Mouse (Mus musculus) Muller cell, postnatal 12 days (primary cell): ENCODE data around the gene Pnpla2.

Source experiments
- DNase-seq: peaks from one replicate; pipeline ENCODE4 v3.0.0-alpha.2; 2015; ENCODE audit errors: inconsistent ontology term

Gene Pnpla2

GRCm38 (mm10) chr7:141447110-141447991 is 7.6 kb upstream of the Pnpla2 start, which contains the start of gene Rplp2:
Gene Rplp2, plus strand, starts transcription at chr7:141447370.
- peak; percentile 95 for DNase-seq

DNA sequence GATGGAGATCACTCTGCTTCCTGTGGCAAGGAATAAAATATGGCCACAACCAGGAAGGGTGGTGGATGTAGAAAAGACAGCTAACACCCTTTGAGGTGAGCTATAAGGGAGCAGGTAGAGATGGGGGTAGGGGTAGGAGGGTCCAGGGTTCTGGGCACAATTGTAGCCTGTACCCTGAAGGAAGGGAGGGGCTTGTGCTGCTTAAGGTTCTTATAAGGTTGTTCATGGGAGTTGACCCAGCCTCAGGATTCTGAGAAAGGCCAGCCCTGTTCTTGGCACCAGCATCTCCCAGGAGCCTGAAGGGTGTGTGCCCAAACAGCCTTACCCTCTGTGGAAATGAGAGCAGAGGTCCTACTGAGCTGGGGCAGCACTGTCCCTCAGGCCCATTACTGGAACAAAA is 3.1 kb upstream of the Pnpla2 start:
- DNase-seq: no peak

DNA sequence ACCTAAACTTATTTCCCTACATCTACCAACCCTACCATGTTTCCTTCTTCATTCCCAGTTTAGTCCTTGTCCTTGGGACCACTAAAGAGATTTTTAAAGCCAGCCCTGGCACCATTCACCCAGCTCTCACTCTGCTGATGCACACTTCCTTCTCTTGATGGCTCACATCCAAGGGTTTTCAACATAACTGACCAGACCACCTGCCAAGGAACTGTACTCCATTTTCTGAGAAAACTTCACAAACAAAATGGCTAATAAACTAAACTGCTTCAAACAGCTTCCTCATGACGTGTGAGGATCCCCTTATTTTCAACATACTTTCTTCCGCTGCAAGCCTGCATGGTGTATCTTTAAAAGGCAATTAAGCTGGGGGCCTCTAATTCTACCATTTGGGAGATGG is 1.4 kb upstream of the Pnpla2 start:
- DNase-seq: no peak

DNA sequence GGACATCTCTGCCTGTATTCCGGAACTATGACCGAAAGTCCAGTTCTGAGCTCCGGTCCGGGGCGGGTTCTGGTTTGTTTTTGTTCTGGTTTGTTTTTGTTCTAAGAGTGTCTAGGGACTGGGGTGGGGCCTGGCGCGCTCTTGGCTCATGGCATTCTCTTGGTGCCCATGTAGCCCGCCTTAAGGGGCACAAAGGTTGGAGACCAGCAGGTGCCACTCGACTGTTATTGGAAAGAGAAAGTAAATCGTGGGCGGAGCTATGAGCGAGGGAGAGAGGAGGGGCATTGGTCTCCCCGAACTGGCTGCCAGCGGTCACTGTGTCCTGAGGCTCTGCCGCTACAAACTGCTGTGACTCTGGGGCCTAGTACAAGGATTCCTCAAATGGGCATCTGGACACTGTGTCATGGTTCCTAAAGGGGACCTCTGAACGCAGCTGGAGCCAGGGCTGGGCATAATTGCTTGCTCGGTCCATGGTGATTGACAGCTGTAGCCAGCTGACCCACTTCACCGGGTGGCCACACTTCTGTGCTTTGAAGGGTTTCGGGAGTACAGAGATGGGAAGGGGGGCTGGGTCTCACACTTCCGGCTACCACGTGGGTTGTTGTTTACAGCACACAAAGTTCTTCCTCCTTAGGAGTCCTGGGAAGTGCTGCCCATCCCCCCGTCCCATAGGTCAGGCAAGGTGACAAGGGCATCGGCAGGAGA is 764 bp downstream of the Pnpla2 start:
- peak; percentile 76 for DNase-seq

GRCm38 (mm10) chr7:141456739-141457138 is 1.7 kb downstream of the Pnpla2 start:
- no peak for DNase-seq

DNA sequence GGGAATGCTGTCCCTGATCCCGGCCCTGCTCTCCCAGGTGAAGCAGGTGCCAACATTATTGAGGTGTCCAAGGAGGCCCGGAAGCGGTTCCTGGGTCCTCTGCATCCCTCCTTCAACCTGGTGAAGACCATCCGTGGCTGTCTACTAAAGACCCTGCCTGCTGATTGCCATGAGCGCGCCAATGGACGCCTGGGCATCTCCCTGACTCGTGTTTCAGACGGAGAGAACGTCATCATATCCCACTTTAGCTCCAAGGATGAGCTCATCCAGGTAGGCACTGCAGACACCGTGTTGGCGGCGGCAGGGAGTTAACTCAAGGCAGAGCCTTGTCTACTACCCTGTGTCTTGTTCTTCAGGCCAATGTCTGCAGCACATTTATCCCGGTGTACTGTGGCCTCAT is 2.2 kb downstream of the Pnpla2 start:
- no peak for DNase-seq

GRCm38 (mm10) chr7:141457986-141458660 is 3.1 kb downstream of the Pnpla2 start:
- no peak for DNase-seq

- no peak for DNase-seq
Observed at GRCm38 (mm10) chr7:141458661-141459060, 3.7 kb downstream of the Pnpla2 start.

DNA sequence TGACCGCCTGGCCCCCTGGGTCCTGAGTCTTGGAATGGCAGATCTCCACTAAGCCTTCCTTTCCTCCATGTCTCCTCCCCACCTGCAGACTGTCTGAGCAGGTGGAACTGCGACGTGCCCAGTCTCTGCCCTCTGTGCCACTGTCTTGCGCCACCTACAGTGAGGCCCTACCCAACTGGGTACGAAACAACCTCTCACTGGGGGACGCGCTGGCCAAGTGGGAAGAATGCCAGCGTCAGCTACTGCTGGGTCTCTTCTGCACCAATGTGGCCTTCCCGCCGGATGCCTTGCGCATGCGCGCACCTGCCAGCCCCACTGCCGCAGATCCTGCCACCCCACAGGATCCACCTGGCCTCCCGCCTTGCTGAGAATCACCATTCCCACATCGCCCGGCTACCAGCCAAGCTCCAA is 4.3 kb downstream of the Pnpla2 start:
- no peak for DNase-seq

DNA sequence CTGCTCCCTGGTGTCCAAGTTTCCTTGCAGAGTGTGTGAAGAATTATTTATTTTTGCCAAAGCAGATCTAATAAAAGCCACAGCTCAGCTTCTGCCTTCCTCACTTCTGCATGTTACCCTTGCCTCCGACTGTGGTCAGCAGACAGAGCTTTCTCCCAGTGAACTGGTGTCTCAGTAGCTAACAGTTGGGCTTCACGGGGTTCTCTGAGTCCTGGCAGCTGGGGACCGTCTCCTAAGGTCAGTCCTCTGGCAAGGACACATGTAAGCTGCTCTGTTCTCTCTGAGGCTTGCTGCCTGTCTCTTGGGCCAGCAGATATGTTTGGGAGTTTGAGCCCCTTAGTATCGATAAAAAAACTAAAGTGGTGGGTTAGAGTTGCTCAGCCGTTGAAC is 5.0 kb downstream of the Pnpla2 start:
- no peak for DNase-seq

GRCm38 (mm10) chr7:141460391-141461113 is 5.6 kb downstream of the Pnpla2 start, which contains the start of gene Cracr2b:
Gene Cracr2b, plus strand, starts transcription at chr7:141461094.
- DNase-seq: no peak

DNA sequence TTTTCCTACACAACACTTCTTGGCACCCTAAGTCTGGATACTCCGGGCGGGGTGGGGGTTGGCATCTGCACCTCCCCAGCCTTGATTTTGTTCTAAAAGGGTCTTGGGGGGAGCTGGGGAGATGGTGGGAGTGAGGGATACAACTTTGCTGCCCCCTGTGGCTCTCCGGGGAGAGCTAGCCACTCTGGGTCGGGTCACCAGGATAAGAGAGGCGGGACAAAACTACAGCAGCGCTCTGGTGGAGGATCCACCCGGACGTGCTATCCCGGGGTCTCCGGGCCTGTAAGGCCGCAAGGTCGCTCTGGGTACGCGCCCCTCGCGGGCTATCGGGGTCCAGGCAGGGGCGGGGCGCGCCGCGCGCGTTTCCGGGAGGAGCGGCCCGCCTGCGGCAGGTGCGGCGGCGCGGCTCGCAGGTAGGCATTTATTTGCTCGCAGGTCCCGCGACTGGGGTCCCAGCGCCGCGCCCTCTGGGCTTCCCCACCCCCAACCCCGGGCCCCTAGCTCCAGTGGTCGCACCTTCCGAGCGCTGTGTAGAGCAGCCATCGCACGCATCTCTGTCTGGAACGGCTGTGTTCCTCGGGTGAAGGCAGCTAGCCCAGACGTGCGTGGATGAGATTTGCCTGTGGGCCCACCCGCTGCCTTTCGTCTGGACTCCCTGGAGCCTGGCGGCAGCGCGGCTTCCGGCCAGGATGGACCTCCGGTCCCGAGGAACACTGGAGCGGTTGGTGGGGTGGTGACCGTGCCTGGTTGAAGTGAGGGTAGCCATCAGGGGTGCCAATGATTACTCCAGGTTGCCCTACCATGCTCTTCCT is 6.7 kb downstream of the Pnpla2 start:
- DNase-seq: no peak

GRCm38 (mm10) chr7:141462333-141462821 is 7.4 kb downstream of the Pnpla2 start:
- DNase-seq: no peak

GRCm38 (mm10) chr7:141463824-141464602 is 9.0 kb downstream of the Pnpla2 start:
- DNase-seq: no peak

DNA sequence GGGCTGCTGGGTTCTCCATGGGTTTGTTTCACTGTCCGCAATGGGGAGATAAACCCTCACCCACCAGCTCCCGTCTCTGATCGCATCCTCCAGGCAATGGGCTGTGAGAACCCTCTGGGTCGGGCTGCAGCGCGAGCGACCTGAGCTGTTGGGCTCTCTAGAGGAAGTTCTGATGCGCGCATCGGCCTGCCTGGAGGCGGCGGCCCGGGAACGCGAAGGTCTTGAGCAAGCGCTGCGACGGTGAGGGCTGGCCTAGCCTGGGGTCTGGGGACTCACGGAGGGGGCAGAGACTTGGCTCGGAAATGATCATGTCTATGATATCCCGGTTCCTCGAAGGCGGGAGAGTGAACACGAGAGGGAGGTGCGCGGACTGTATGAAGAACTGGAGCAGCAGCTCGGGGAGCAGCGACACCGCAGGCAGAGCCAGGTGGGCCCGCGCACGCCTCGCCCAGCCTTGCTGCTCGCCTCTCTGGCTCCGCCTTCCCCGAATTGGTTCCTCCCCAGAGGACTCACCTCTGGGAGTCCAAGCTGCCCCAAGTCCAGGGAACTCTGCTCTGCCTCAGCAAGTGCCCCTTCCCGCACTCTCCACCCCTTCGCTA is 9.7 kb downstream of the Pnpla2 start:
- no peak for DNase-seq

DNA sequence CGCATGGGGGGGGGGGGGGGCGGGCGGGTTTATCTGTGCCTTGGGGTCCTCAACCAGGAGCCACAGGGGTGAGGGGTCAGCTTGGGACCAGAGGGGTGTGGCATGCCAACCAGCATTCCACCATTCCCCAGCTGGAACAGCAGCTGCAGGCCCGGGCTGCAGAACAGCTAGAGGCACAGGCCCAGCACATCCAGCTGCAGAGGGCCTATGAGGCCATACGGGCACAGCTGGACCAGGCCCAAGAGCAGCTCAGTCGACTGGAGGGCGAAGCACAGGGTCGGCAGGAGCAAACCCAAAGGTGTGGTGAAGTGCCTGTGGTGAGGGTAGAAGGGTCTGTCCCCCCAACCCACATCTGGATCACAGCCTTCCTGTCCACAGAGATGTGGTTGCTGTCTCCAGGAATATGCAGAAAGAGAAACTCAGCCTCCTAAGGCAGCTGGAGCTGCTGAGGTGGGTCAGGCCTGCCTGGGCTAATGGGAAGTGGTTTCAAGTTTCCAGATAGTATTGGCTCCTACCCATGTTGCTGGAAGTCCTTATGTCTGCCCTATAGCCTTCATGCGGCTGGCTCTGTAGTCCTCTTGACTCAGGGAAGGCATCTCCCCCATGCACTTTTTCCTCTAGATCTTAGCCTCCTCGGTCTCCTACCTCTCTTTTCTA is 10.5 kb downstream of the Pnpla2 start:
- no peak for DNase-seq

DNA sequence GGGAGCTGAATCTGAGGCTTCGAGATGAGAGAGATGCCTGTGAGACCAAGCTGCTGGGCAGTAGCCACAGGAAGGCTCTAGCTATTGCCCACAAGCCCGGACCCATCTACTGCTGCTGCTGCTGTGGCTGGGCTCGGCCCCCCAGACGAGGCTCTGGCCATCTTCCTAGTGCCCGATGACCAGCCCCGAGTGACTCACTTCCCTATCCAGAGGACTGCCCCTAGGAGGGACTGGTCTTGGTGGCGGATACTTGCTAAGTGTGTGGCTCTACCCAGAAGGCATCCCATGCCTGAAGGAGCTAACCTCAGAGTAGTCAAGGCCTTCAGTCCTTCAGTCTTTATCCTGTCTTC is 11.0 kb downstream of the Pnpla2 start:
- peak; percentile 55 for DNase-seq

DNA sequence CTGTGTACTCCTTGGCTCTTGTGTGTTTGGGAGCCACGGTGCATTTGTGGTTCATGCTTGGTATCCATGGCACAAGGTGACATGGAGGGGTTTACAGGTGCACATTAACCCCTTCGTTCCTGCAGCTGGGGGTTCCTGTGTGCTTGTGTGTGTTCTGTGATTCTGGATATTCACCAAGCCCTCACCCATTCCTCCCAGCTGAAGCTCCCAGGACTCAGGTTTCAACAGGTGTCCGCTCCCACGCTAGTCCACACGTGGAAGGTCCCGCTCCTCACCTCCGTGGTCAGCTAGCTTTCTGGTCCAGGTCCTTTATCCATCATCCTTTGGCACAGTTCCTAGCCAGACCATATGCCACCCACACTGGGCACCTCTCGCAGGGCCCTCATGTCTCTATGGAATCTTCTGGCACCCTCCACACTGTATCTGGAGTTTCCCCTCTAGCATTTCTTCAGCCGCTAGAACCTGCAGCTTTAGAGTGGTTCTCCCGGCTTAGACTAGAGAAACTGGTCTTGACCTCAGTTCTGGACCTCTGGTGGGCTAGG is 11.7 kb downstream of the Pnpla2 start:
- DNase-seq: no peak
